Mouse (Mus musculus) liver, embryonic 14.5 days (tissue): ENCODE measurements around the gene Samd14.

Source experiments
- CTCF ChIP-seq: IDR thresholded peaks from 2 replicates; pipeline ENCODE4 v1.5.1; 2016; ENCODE audit warnings: antibody characterized with exemption, low read depth, control low read depth
- EP300 ChIP-seq: IDR thresholded peaks from 2 replicates; pipeline ENCODE4 v1.6.1; 2016; ENCODE audit warnings: antibody characterized with exemption, low read depth

GRCm38 (mm10) chr11:94967419-94967818 lies 42.3 kb upstream of the Samd14 start, which contains the start of gene Hils1:
- TF ChIP-seq CTCF, result no peak
- TF ChIP-seq EP300, result no peak
